Mouse (Mus musculus) olfactory bulb, adult 2 months (tissue): ENCODE results near the gene Sstr5.

Source experiments
- CTCF ChIP-seq: fragments of 200-500 bp; IDR thresholded peaks from 2 replicates; pipeline ENCODE4 v1.5.1; 2012; ENCODE audit warnings: low read depth, mild to moderate bottlenecking, low read length, moderate library complexity; ENCODE audit not compliant: insufficient read depth
- POLR2A ChIP-seq: fragments of 200-500 bp; IDR thresholded peaks from 2 replicates; pipeline ENCODE4 v1.6.1; 2012; ENCODE audit warnings: mild to moderate bottlenecking, low read depth, low read length, moderate library complexity; ENCODE audit not compliant: insufficient read depth

DNA sequence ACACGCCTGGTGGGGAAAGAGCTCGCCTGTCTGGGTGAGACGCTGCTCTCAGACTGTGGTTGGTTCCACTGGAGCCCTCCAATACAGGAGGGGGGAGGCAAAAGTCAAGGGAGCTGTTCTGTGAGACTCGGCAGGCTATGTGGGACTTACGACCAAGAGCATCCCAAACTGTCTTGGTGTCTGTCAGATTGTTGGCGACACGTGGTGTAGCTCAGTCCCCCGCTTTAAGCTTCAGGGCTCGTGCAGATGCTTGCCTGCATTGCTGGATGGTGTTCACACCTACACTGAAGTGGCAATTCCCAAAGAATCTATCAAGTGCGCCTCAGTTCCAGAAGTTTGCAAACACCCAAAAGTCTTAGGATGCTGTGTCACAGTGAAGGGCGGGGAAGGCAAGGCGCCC lies 49.2 kb downstream of the Sstr5 start:
- TF ChIP-seq CTCF = no peak
- TF ChIP-seq POLR2A = no peak
